Mouse (Mus musculus): ENCODE measurements at regions not wholly inside any gene's neighbourhood (a gene's known extent, or its start where the extent isn't known, plus 50 kb on each side); places are given as distances from the start of the nearest gene placed in this dataset.

DNA sequence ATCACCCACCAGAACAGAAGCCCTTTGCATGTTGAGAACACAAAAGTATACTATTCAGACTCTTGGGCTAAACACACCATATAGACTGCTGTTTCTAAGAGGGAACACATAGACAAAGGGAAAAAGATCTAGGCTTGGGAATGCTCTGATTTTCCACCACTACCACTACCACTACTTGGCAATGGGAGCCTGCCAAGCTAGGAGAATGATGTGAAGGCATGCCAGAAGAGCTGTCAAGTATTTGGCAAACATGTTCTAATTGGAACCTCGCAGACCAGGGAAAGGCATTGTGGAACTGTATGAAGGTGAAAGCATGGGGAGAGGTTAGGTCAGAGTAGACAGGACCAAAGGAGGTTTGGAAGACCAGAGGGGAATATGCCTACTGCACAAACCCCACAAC, 701.2 kb downstream of the Nedd1 start:
- H3K27ac ChIP-seq (ENCODE audit: low read depth, low read length) = no peak overlapping the region
- no peaks in the 10 kb centered on the region; the same call in 1 of the 2 replicates for H3K4me1 ChIP-seq (ENCODE audit: control insufficient read depth, insufficient read depth, low read depth, low read length)
- H3K27me3 ChIP-seq (replicated peaks; ENCODE audit: control insufficient read depth, insufficient read depth, low read length) = no peaks in the 10 kb centered on the region
- WGBS = 58% methylated on average over 1 of the region's 1 CpGs
- no peak overlapping the region for H3K4me2 ChIP-seq (ENCODE audit: low read length)
- H3K9me3 ChIP-seq (ENCODE audit: control insufficient read depth, low read length) = no peaks in the 10 kb centered on the region
- H3K36me3 ChIP-seq (ENCODE audit: control insufficient read depth, insufficient read depth, low read length) = no peaks in the 10 kb centered on the region
- no peak for ATAC-seq
- H3K9ac ChIP-seq (ENCODE audit: low read depth, low read length) = no peak overlapping the region
- H3K4me3 ChIP-seq (ENCODE audit: low read length) = no peak overlapping the region

- 21% methylated on average over 10 of the region's 10 CpGs for WGBS
- 0 out of 2 replicates have a peak overlapping the region, but pooled peaks have one; percentile 14 for H3K4me2 ChIP-seq (ENCODE audit: low read length)
- H3K27ac ChIP-seq (ENCODE audit: low read depth, low read length) = no peak overlapping the region; the same call in 1 of the 2 replicates
- H3K27me3 ChIP-seq (replicated peaks; ENCODE audit: control insufficient read depth, insufficient read depth, low read length) = no peaks in the 10 kb centered on the region
- ATAC-seq = peak; percentile 77
- H3K36me3 ChIP-seq (ENCODE audit: control insufficient read depth, insufficient read depth, low read length) = no peaks in the 10 kb centered on the region
- no peaks in the 10 kb centered on the region for H3K9me3 ChIP-seq (ENCODE audit: control insufficient read depth, low read length)
- peaks cover 8% of the 10 kb centered on the region for H3K4me1 ChIP-seq (ENCODE audit: control insufficient read depth, insufficient read depth, low read depth, low read length)
- H3K4me3 ChIP-seq (ENCODE audit: low read length) = no peak overlapping the region
- no peak overlapping the region for H3K9ac ChIP-seq (ENCODE audit: low read depth, low read length)
Observed at GRCm38 (mm10) chr10:92009551-92009950, 712.7 kb downstream of the Nedd1 start.

DNA sequence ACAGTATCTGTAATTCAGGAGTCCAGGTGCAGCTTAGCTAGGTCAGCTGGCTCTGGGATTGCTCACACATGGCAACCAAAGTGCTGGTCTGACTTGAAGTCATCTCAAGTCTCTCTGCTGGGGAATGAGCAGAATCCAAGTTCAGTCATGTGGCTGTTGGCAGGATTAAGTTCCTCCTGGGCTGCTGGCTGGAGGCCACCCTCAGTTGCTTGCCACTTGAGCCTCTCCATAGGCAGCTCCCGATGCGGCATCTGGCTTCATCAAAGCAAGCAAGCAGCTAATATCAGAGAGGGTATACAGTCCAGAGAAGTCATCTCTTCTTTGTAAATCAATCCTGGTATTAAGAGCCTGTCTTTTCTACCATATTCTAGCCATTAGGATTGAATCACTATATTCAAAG, 714.3 kb downstream of the Nedd1 start:
- H3K27ac ChIP-seq (ENCODE audit: low read depth, low read length) = no peak overlapping the region
- no peak overlapping the region for H3K4me2 ChIP-seq (ENCODE audit: low read length)
- H3K9me3 ChIP-seq (ENCODE audit: control insufficient read depth, low read length) = no peaks in the 10 kb centered on the region
- 56% methylated on average over 2 of the region's 2 CpGs for WGBS
- H3K4me3 ChIP-seq (ENCODE audit: low read length) = no peak overlapping the region
- H3K27me3 ChIP-seq (replicated peaks; ENCODE audit: control insufficient read depth, insufficient read depth, low read length) = no peaks in the 10 kb centered on the region
- H3K36me3 ChIP-seq (ENCODE audit: control insufficient read depth, insufficient read depth, low read length) = no peaks in the 10 kb centered on the region
- peak; percentile 63 for ATAC-seq
- peaks cover 8% of the 10 kb centered on the region for H3K4me1 ChIP-seq (ENCODE audit: control insufficient read depth, insufficient read depth, low read depth, low read length)
- no peak overlapping the region for H3K9ac ChIP-seq (ENCODE audit: low read depth, low read length)

DNA sequence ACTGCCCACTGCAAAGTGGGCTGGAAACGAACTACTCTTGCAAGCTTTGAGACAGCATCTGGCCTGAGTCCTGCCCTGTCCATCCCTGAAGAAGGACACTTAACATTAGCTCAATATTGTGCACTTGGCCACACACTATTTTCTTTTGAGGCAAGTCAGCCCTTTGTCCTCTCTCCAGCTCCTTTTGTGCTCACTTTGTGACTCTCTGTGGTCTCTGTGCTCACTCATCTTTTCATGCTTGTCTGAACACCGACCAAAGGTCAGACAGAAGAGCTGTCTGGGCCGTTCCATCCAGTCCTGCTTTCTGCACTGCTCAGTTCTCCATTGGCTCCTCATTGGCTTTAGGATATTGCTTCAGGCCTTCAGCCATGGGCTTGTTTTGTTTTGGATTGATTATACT, 715.8 kb downstream of the Nedd1 start:
- Histone ChIP-seq H3K27me3 (replicated peaks; ENCODE audit: control insufficient read depth, insufficient read depth, low read length) (no peaks in the 10 kb centered on the region), H3K9ac (ENCODE audit: low read depth, low read length) (no peak overlapping the region), H3K4me3 (ENCODE audit: low read length) (no peak overlapping the region), H3K4me2 (ENCODE audit: low read length) (no peak overlapping the region), H3K27ac (ENCODE audit: low read depth, low read length) (no peak overlapping the region), H3K36me3 (ENCODE audit: control insufficient read depth, insufficient read depth, low read length) (no peaks in the 10 kb centered on the region), H3K4me1 (ENCODE audit: control insufficient read depth, insufficient read depth, low read depth, low read length) (peaks cover 8% of the 10 kb centered on the region), H3K9me3 (ENCODE audit: control insufficient read depth, low read length) (no peaks in the 10 kb centered on the region)
- WGBS = 20% methylated on average over 3 of the region's 3 CpGs
- peak; percentile 70 for ATAC-seq

- H3K4me1 ChIP-seq (ENCODE audit: control insufficient read depth, insufficient read depth, low read depth, low read length) = no peaks in the 10 kb centered on the region
- peak; percentile 64 for ATAC-seq
- H3K4me3 ChIP-seq (ENCODE audit: low read length) = no peak overlapping the region
- no peak overlapping the region for H3K4me2 ChIP-seq (ENCODE audit: low read length)
- H3K27ac ChIP-seq (ENCODE audit: low read depth, low read length) = no peak overlapping the region
- no peaks in the 10 kb centered on the region for H3K27me3 ChIP-seq (replicated peaks; ENCODE audit: control insufficient read depth, insufficient read depth, low read length)
- 47% methylated on average over 4 of the region's 4 CpGs for WGBS
- H3K36me3 ChIP-seq (ENCODE audit: control insufficient read depth, insufficient read depth, low read length) = no peaks in the 10 kb centered on the region
- no peak overlapping the region for H3K9ac ChIP-seq (ENCODE audit: low read depth, low read length)
- no peaks in the 10 kb centered on the region for H3K9me3 ChIP-seq (ENCODE audit: control insufficient read depth, low read length)
Observed at GRCm38 (mm10) chr10:91991040-91991439, 731.2 kb downstream of the Nedd1 start.

- no peak for ATAC-seq
- WGBS = 49% methylated on average over 8 of the region's 8 CpGs
- Histone ChIP-seq H3K27me3 (replicated peaks; ENCODE audit: control insufficient read depth, insufficient read depth, low read length) (no peaks in the 10 kb centered on the region), H3K27ac (ENCODE audit: low read depth, low read length) (no peak overlapping the region), H3K4me3 (ENCODE audit: low read length) (no peak overlapping the region), H3K4me1 (ENCODE audit: control insufficient read depth, insufficient read depth, low read depth, low read length) (no peaks in the 10 kb centered on the region), H3K9ac (ENCODE audit: low read depth, low read length) (no peak overlapping the region), H3K9me3 (ENCODE audit: control insufficient read depth, low read length) (no peaks in the 10 kb centered on the region), H3K4me2 (ENCODE audit: low read length) (no peak overlapping the region), H3K36me3 (ENCODE audit: control insufficient read depth, insufficient read depth, low read length) (no peaks in the 10 kb centered on the region)
Observed at GRCm38 (mm10) chr10:91988364-91988763, 733.9 kb downstream of the Nedd1 start.

DNA sequence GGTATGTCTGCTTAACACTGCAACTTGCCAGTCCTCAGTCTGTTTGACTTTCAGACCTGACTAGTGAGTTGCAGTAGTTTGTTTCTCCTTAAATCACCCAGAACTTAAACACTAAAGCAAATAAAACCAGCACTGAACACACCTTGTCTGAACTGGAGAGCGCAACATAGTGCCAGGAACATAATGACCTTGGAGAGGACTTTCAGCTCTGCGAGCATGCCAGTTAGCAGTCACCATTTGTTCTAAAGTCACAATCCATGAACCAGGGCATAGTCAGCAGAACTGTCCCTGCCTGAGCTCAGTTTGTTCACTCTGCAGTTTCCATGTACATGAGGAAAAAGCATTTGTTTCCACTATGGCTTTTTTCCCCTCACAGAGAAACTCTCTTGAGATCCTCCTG, 742.4 kb downstream of the Nedd1 start:
- H3K27me3 ChIP-seq (replicated peaks; ENCODE audit: control insufficient read depth, insufficient read depth, low read length) = no peaks in the 10 kb centered on the region
- H3K4me2 ChIP-seq (ENCODE audit: low read length) = no peak overlapping the region
- H3K36me3 ChIP-seq (ENCODE audit: control insufficient read depth, insufficient read depth, low read length) = no peaks in the 10 kb centered on the region
- no peaks in the 10 kb centered on the region for H3K9me3 ChIP-seq (ENCODE audit: control insufficient read depth, low read length)
- no peak for ATAC-seq
- no peak overlapping the region for H3K9ac ChIP-seq (ENCODE audit: low read depth, low read length)
- no peak overlapping the region for H3K4me3 ChIP-seq (ENCODE audit: low read length)
- no peak overlapping the region for H3K27ac ChIP-seq (ENCODE audit: low read depth, low read length)
- WGBS = 96% methylated on average over 2 of the region's 2 CpGs
- H3K4me1 ChIP-seq (ENCODE audit: control insufficient read depth, insufficient read depth, low read depth, low read length) = no peaks in the 10 kb centered on the region

- no peak overlapping the region for H3K27ac ChIP-seq (ENCODE audit: low read depth, low read length)
- 75% methylated on average over 2 of the region's 2 CpGs for WGBS
- no peak for ATAC-seq
Observed at GRCm38 (mm10) chr10:91971951-91972350, 750.3 kb downstream of the Nedd1 start.

DNA sequence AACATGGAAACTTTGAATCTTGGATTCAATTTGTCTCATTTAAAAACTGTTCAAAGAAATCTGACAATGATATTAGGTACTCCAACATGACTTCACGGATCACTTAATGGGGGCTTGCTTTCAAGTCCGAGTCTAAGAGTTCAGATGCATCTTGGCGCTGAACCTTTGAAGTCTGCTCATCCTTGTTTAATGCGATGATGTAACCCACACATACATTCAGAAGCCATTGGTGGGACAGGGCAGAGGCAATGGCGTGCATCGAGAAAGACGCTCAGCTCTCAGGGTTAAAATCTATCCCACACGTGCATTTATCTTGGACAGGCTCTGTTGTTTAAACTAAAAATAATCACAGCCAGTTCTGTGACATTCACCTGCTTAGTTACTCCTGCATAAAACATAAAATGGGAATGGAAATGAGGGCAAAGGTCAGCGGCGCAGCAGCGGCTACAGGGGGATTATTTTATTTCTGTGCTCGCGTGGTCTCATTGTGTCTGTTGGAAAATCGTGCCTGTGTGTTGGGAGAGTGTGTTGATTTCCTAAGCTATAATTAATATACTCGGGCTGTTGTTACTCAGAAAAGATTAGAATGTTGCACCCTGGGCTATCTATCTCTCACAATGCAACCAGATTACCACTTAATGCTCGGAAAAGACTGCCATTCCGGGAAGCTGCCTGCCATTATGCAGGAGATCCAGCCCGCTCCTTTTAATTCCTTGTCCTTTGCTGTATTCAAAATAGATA, 754.5 kb downstream of the Nedd1 start:
- ATAC-seq = no peak
- 58% methylated on average over 18 of the region's 18 CpGs for WGBS
- no peaks in the 10 kb centered on the region for H3K9me3 ChIP-seq (ENCODE audit: control insufficient read depth, low read length)

More at GRCm38 (mm10) chr10:91971951-91972350, 750.3 kb downstream of the Nedd1 start:
- Histone ChIP-seq H3K4me2 (ENCODE audit: low read length) (no peak overlapping the region), H3K9me3 (ENCODE audit: control insufficient read depth, low read length) (no peaks in the 10 kb centered on the region), H3K4me1 (ENCODE audit: control insufficient read depth, insufficient read depth, low read depth, low read length) (no peaks in the 10 kb centered on the region), H3K36me3 (ENCODE audit: control insufficient read depth, insufficient read depth, low read length) (no peaks in the 10 kb centered on the region), H3K4me3 (ENCODE audit: low read length) (no peak overlapping the region), H3K9ac (ENCODE audit: low read depth, low read length) (no peak overlapping the region), H3K27me3 (replicated peaks; ENCODE audit: control insufficient read depth, insufficient read depth, low read length) (no peaks in the 10 kb centered on the region)

More for the DNA sequence above, 754.5 kb downstream of the Nedd1 start:
- no peaks in the 10 kb centered on the region for H3K27me3 ChIP-seq (replicated peaks; ENCODE audit: control insufficient read depth, insufficient read depth, low read length)
- peak overlapping the region; percentile 18; the same call in 1 of the 2 replicates for H3K4me2 ChIP-seq (ENCODE audit: low read length)
- H3K27ac ChIP-seq (ENCODE audit: low read depth, low read length) = no peak overlapping the region
- H3K9ac ChIP-seq (ENCODE audit: low read depth, low read length) = no peak overlapping the region
- H3K4me3 ChIP-seq (ENCODE audit: low read length) = no peak overlapping the region
- H3K36me3 ChIP-seq (ENCODE audit: control insufficient read depth, insufficient read depth, low read length) = no peaks in the 10 kb centered on the region
- H3K4me1 ChIP-seq (ENCODE audit: control insufficient read depth, insufficient read depth, low read depth, low read length) = no peaks in the 10 kb centered on the region

Data from hindbrain, embryonic 16.5 days (tissue).